Mouse (Mus musculus) cerebellum, adult 11 months (tissue): ENCODE results near the gene Uvrag.
A peak's percentile ranks its signal among the peaks of the same experiment; 100 is the strongest.

Experiments
- DNase-seq: peaks from one replicate; pipeline ENCODE4 v3.0.0; 2022

The Uvrag gene

GRCm38 (mm10) chr7:99052471-99053241, 88.3 kb downstream of the Uvrag start:
- DNase-seq = no peak

GRCm38 (mm10) chr7:99050882-99051281, 90.1 kb downstream of the Uvrag start:
- DNase-seq = no peak

DNA sequence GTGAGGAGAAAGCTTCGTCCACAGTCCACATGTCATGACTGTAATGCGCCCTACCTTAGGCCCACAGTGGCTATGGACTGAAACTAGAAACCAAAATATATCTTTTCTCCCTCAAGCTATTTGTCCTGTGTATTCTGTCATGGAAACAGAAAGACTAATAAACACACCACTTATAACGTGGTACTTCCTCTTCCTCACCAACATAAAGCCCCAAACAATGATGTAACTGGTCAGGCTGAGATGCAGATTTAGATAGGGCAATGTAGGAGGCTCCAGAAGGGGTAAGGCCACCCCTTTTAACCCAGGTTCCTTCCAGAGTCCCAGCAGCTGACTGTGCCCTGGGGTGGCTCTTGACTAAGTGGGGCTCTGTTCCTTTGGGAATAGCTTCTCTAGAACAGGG, 91.0 kb downstream of the Uvrag start:
- DNase-seq = no peak

DNA sequence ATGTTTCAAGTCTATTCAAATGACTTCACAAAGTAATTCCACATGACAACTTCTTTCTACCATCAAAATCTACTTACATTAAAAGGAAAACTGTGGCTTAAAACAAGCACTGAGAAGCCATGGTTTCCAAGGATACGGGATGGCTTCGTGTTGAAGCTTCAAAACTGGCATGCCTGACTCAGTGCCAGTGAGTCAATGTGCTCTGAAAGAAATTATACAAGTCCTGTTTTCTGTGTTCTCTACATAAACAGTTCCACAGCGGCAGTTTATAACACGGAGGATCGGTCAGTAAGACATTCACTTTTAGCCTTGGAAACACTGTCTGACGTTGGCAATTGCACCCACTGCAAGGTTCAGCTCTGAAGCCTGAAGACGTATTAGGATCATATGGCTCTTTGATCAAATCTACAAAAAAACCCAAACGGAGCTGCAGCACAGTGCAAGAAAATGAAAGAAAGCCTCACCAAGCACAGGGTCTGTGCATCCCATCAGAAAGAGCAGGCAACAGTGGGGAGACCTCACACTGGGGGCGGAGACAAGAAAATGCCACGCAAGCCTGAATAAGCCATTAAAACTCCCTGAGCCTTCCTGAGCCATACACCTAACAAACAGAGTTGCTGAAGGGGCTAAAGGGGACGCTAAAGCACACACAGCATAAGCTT, 94.3 kb downstream of the Uvrag start:
- DNase-seq = no peak

GRCm38 (mm10) chr7:99045525-99045924, 95.4 kb downstream of the Uvrag start:
- DNase-seq = no peak

GRCm38 (mm10) chr7:99043923-99044322, 97.0 kb downstream of the Uvrag start:
- DNase-seq = no peak

DNA sequence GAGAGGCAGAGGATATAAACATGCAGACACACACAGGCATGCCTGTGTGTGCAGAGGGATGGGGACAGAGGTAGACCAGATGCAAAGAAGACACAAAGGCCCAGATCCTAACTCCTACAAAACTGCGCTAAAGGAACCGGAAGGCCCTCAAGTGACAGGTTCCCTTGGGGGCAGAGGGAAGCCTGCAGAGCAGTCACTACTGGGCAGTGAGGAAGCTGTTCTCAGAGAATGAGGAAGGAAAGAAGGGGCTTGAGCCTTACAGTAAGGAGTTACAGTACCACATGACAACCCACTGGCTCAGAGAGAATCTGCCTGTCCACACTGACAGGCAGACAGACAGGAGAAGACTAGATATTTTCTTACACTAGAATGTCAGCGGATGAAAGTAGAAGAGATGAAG, 97.6 kb downstream of the Uvrag start:
- DNase-seq = no peak

DNA sequence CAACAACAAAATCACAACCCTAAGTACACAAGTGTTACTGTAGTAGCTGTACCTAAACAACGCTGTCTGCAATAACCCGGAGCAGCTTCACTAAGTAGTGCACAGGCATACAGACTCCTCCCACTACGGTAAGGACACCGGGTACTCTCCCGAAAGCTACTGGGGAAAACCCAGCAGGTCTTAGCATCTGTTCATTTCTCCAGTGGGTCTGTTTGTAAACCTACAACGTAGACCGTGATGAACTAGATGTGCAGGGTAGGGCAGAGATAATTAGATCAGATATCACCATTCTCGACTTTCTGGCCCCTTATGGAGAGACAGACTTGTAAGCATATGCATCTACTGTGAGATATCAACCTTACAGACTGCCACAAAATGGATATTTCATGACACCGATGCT, 99.1 kb downstream of the Uvrag start:
- DNase-seq = no peak

DNA sequence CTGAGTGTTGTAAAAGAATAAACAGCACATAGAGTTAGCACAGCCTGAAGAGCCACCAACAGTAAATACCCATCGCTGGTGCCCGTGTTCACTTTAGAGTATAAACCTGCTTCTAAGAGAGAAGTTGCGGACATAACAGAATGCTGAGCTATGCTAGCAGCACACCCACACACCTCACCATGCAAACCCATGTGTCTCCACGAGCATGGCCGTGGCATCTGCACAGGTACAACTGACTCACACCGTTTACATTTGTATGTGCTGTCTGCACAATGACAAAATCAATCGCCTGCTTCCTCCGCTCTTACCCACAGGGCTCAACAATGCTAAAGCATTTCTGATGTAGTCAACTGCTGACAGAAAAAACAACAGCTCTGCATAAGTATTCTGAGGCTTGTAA, 101.0 kb downstream of the Uvrag start:
- no peak for DNase-seq

GRCm38 (mm10) chr7:99036284-99036683, 104.7 kb downstream of the Uvrag start:
- no peak for DNase-seq

DNA sequence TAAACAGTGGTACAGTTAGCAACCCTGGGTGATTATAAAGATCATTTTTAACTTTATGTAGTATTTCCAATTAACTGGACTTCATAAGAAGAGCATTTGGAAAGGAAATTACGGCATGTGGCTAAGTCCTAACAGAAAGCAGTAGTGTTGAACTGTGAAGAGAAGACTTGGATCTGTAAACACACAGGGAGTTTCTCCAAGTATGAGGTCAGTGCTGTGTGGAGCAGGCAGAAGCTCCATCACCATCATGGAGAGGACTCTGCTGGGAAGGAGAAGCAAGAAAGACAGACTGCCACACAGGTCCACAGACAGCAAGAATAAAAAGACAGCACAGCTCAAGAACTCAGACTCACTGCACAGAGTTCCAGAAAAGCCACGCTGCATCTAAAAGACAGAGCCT, 106.0 kb downstream of the Uvrag start:
- no peak for DNase-seq

GRCm38 (mm10) chr7:99033838-99034237, 107.1 kb downstream of the Uvrag start:
- DNase-seq = no peak

- DNase-seq = no peak
These were observed 107.6 kb downstream of the Uvrag start for GRCm38 (mm10) chr7:99033314-99033713.

DNA sequence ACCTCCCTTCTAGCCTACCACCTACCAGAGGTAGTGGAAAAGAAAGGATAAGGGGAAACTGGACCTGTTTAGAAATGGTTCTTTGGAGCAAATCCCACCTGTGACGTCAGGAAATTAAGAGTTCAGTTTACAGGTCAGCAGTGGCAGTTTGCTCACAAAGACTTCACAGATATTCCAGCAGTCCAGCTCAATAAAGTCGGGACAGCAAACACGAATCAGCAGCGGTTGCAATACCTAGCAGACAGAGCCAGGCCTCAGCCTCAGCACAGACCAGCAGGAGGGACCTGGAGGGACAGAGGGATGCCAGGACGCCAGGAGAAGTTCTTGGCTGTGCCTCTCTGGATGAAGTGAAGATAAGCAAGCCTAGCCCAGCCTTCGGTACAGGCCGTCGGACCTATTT, 108.9 kb downstream of the Uvrag start:
- DNase-seq = no peak

- DNase-seq = no peak
These were observed 112.8 kb downstream of the Uvrag start for GRCm38 (mm10) chr7:99028108-99028507.

GRCm38 (mm10) chr7:99027185-99027584, 113.8 kb downstream of the Uvrag start:
- DNase-seq = no peak

DNA sequence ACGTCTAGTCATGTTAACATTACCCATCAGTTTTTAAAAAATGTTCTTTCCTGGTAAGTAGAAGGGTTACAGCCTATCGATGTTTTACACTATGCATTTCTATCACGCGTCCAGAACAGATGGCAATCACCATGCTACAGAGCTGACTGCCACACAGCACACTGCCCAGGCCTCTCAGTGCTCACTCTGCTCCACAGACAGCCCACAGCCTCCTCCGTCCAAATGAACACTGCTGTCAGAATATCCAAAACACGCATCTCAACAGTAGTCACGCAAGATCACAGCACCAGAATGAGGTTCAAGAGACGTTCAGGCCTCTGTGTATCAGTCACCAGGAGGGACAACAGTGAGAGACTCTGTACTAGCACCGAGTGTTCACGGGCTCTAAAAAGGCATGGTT, 115.0 kb downstream of the Uvrag start:
- DNase-seq = no peak

DNA sequence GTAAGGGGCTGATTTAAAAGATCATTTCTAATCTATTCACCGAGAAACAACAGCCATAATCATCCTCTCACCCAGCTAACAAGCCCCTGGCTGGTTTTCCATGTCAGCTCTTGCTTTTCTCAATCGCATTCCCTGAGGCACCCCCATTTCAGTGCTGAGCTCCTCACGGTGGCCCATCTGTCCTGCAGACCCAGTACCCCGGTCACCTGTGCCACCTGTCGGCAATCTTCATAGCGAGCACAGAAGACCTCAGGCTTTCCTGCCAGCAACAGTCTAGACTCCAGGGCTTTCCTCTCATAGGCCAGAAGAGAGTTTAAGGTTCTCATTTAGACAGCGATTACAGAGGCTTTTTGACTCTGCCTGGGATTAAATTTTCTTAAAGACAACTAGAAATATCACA, 115.7 kb downstream of the Uvrag start:
- DNase-seq = peak; percentile 41

- DNase-seq = no peak
These were observed 116.2 kb downstream of the Uvrag start for GRCm38 (mm10) chr7:99024791-99025190.

GRCm38 (mm10) chr7:99023931-99024330, 117.0 kb downstream of the Uvrag start:
- DNase-seq = no peak

DNA sequence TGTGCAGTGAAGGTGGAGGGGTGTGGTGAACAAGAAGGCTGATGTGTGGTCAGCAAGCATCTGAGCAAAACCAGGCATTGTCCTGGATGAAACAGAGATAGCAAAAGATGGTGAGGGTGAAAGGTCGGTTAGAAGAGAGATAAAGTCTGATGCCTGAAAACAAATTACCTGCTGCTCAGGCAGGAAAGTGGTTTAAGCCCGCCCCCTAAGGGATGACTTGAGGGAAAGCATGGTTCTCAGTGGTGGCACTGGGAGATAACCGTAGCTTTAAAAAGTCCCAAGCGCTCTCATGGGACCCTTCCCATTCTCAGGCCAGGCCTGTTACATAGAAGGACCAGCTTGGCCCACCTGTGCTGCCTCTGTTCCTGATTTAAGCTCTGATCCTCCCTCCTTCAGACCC, 119.7 kb downstream of the Uvrag start:
- no peak for DNase-seq

DNA sequence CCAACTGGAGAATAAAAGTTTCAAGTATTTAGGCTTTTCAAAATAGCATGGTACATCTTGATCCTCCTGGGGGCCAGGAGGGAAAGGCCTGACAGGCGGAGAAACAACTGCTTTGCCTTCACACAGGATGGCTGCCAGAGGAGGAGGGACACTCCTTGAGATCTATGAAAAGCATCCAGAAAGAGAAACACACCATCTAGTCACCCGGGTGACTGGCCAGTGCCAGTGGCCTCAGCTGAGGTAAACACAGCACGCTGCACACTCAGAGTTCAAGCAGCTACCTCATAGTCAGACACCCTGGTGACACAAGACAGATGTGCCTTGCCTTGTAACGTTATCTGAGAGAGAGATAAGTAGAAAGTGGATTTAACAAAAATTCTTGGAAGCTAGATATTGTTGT, 120.6 kb downstream of the Uvrag start:
- no peak for DNase-seq

DNA sequence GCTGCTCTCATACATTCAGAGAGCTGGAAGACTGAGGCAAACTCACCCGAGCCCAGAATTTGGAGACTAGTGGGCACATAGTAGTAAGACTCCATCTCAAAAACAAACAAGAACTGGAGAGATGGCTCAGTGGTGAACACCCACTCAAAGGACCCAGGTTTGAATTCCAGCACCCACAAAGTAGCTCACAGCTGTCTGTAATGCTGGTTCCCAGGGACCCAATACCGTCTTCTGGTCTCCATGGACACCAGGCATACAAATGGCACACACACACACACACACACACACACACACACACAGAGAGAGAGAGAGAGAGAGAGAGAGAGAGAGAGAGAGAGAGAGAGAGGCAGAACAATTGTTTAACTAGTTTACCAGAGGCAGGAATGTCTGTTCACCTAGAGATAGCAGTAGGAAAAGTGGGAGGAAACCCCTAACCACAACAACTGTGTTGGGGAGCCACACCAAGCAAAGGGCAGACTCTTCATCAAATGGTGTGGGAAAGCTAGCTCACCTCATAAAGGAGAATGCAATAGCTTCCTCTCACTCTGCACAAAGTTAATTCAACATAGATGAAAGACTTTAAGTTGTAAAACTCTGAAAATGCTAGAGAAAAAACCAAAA, 123.6 kb downstream of the Uvrag start:
- no peak for DNase-seq

DNA sequence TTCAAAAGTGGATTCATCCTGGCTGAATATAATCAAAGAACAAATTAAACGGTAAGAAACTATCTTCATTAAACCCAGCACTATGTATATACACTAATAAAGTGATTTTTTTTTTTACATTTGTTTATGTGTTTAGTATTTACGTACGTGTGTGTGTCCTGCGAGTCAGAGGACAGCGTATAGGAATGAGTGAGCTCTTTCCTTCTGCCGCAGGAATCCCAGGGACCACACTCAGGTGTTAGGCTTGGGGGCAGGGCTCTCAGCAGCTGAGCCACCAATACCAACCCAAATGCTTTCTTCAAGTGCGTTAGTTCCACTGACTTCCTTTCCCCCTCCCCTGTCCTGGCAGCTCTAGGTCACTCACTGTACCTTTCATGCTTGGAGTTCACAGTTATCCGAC, 125.0 kb downstream of the Uvrag start:
- DNase-seq = no peak
